Mouse (Mus musculus): ENCODE measurements around the gene Suds3. TPM values are rescaled to one million over a fixed set of nuclear protein-coding genes. Genes with fewer than 3 reads are reported as not detected.

Gene Suds3
- polyA plus RNA-seq, 1 experiment from 2014 or later = 44.1 TPM

DNA sequence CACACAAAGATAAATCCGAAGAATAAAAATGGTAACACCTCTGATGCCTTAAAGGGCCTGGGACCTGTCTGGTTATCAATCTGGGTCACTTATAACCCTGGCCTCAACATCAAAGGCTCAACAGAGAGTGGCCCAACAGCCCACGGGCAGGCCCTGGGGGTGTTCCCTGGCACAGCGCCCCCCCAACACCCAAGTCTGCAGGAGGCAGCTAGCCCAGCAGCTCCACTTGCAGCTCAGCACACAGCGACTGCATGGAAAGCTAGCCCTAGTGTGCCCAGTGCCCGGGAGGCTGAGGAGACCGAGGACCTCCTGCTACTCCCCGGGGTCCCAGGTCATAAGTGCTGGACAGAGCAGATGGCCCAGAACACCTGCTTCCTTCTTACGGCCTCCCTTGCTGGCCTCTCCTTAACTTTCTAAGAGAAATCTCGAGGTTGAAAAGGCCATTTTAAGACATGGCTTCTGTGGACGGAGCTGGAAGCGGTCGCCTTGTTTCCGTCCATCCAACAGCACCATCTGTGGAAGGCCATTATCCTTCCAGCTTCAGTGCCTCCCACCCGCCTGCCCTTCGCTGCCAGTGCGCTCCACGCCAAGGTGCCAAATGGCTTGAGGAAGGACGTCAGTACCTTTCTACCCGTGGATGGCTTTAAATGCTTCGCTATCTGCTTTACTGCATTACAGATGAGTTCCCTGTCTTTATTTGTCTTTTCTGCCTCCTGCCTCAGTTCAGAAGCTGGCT lies 12.6 kb downstream of the Suds3 start:
- DNase-seq (ENCODE audit: low spot score) = no peak

DNA sequence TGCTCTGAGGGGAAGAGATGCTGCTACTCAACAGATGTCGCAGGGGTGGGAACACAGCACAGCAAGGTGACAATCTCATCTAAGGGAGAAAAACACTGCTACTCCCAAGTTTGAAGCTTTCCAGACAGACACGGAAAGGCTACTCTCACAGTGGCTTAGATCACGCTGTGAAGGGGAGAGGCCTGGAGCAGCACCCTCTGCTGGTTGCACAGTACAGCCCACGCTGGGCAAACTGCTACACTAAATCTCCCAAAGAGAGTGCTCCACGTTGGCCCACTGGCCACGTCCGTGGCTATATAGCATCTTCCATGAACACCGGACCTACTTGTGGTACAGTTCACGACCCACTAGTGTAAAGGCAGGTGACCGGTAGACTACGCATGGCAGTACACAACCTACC lies 16.2 kb downstream of the Suds3 start:
- peaks cover 81% of the 10 kb centered on the region for H3K36me3 ChIP-seq (ENCODE audit: control insufficient read depth, insufficient read depth, low read length)

More for the DNA sequence above, 12.6 kb downstream of the Suds3 start:
- Histone ChIP-seq H3K4me3 (ENCODE audit: low read depth, low read length) (no peak overlapping the region), H3K9me3 (ENCODE audit: control insufficient read depth, low read length) (no peaks in the 10 kb centered on the region), H3K36me3 (ENCODE audit: control insufficient read depth, insufficient read depth, low read length) (peaks cover 98% of the 10 kb centered on the region), H3K4me2 (ENCODE audit: low read length) (no peak overlapping the region), H3K9ac (ENCODE audit: low read length) (no peak overlapping the region), H3K27ac (ENCODE audit: low read depth) (no peak overlapping the region), H3K4me1 (replicated peaks; ENCODE audit: control insufficient read depth, insufficient read depth, low read length) (no peaks in the 10 kb centered on the region), H3K27me3 (replicated peaks; ENCODE audit: control insufficient read depth, insufficient read depth, low read length) (no peaks in the 10 kb centered on the region)
- WGBS = 95% methylated on average over 20 of the region's 20 CpGs
- no peak for ATAC-seq (replicated peaks; ENCODE audit: low FRiP score, low TSS enrichment, low read depth)

DNA sequence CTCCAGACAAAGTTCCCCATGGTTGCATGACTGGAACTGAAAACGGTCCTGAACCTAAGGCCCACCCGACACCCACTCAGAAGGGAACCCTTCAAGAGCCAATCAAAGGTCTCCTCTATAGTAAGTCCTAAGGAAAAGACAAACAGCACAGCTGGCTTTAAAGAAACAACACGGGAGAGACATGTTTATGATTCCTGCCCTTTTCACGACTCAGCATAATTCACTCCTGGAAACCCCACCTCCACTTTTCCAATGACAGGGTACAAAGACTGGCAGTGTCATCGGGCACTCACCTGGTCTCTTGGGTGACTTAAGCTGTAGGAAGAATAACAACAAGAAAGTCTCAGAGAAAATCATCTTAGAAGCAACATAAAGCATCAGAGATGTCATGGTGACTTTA lies 16.9 kb downstream of the Suds3 start:
- no peaks in the 10 kb centered on the region for H3K27me3 ChIP-seq (replicated peaks; ENCODE audit: control insufficient read depth, insufficient read depth, low read length)
- no peak overlapping the region for H3K4me2 ChIP-seq (ENCODE audit: low read length)
- WGBS = 78% methylated on average over 5 of the region's 5 CpGs
- no peaks in the 10 kb centered on the region for H3K9me3 ChIP-seq (ENCODE audit: control insufficient read depth, low read length)
- DNase-seq (ENCODE audit: low spot score) = no peak
- H3K9ac ChIP-seq (ENCODE audit: low read length) = no peak overlapping the region
- H3K36me3 ChIP-seq (ENCODE audit: control insufficient read depth, insufficient read depth, low read length) = peaks cover 81% of the 10 kb centered on the region
- no peak for ATAC-seq (replicated peaks; ENCODE audit: low FRiP score, low TSS enrichment, low read depth)
- H3K27ac ChIP-seq (ENCODE audit: low read depth) = no peak overlapping the region
- no peaks in the 10 kb centered on the region for H3K4me1 ChIP-seq (replicated peaks; ENCODE audit: control insufficient read depth, insufficient read depth, low read length)
- no peak overlapping the region for H3K4me3 ChIP-seq (ENCODE audit: low read depth, low read length)

More for the DNA sequence above, 16.2 kb downstream of the Suds3 start:
- Histone ChIP-seq H3K4me1 (replicated peaks; ENCODE audit: control insufficient read depth, insufficient read depth, low read length) (no peaks in the 10 kb centered on the region), H3K4me3 (ENCODE audit: low read depth, low read length) (no peak overlapping the region), H3K4me2 (ENCODE audit: low read length) (no peak overlapping the region), H3K9me3 (ENCODE audit: control insufficient read depth, low read length) (no peaks in the 10 kb centered on the region), H3K27ac (ENCODE audit: low read depth) (no peak overlapping the region), H3K27me3 (replicated peaks; ENCODE audit: control insufficient read depth, insufficient read depth, low read length) (no peaks in the 10 kb centered on the region), H3K9ac (ENCODE audit: low read length) (no peak overlapping the region)
- 86% methylated on average over 11 of the region's 11 CpGs for WGBS
- DNase-seq (ENCODE audit: low spot score) = no peak
- ATAC-seq (replicated peaks; ENCODE audit: low FRiP score, low TSS enrichment, low read depth) = no peak

DNA sequence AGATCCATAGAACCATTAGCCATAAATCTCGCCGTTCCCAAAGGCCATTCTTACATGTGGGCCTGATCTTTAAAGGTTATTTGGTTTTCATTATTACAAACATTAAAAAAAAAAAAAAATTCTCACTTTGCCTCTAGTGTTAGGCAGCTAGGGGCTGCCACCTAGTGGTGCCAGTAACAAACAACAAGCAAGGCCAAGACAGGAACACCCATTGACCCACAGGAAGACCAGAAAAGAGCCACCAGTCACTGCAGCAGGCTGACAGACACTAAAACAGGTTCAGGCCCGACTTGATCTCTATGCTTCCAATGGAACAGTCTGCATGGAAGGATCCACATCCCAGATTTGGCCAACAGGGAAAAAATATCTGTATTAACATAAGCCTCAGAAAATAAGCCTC lies 19.2 kb downstream of the Suds3 start:
- peaks cover 81% of the 10 kb centered on the region for H3K36me3 ChIP-seq (ENCODE audit: control insufficient read depth, insufficient read depth, low read length)
- H3K9ac ChIP-seq (ENCODE audit: low read length) = no peak overlapping the region
- 47% methylated on average over 3 of the region's 3 CpGs for WGBS
- H3K4me1 ChIP-seq (replicated peaks; ENCODE audit: control insufficient read depth, insufficient read depth, low read length) = no peaks in the 10 kb centered on the region
- ATAC-seq (replicated peaks; ENCODE audit: low FRiP score, low TSS enrichment, low read depth) = no peak
- no peak overlapping the region for H3K4me3 ChIP-seq (ENCODE audit: low read depth, low read length)
- no peak overlapping the region for H3K27ac ChIP-seq (ENCODE audit: low read depth)
- H3K4me2 ChIP-seq (ENCODE audit: low read length) = no peak overlapping the region
- no peak for DNase-seq (ENCODE audit: low spot score)
- no peaks in the 10 kb centered on the region for H3K27me3 ChIP-seq (replicated peaks; ENCODE audit: control insufficient read depth, insufficient read depth, low read length)
- H3K9me3 ChIP-seq (ENCODE audit: control insufficient read depth, low read length) = no peaks in the 10 kb centered on the region

DNA sequence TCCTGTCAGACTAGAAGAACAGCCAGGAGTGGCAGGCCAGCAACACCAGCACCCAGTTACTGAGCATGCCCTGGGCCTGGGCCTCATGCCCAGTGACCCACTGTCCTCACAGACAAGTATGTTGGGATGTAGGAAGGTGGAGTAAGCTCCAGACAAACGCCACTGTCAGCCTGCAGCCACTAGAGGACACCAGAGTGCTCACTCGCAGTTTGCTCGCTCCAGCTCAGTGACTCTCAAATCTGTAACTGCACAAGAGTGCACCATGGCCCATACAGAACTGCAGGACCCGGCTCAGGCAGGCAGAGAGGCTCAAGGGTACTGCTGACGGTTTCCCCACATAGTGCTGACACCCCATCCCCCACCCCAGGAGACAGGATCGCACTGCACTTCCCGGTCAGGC lies 21.5 kb downstream of the Suds3 start:
- DNase-seq (ENCODE audit: low spot score) (no peak), ATAC-seq (replicated peaks; ENCODE audit: low FRiP score, low TSS enrichment, low read depth) (no peak)
- Histone ChIP-seq H3K27me3 (replicated peaks; ENCODE audit: control insufficient read depth, insufficient read depth, low read length) (no peaks in the 10 kb centered on the region), H3K9ac (ENCODE audit: low read length) (no peak overlapping the region), H3K4me2 (ENCODE audit: low read length) (no peak overlapping the region), H3K27ac (ENCODE audit: low read depth) (no peak overlapping the region), H3K4me3 (ENCODE audit: low read depth, low read length) (no peak overlapping the region), H3K4me1 (replicated peaks; ENCODE audit: control insufficient read depth, insufficient read depth, low read length) (no peaks in the 10 kb centered on the region), H3K36me3 (ENCODE audit: control insufficient read depth, insufficient read depth, low read length) (peaks cover 69% of the 10 kb centered on the region), H3K9me3 (ENCODE audit: control insufficient read depth, low read length) (no peaks in the 10 kb centered on the region)
- WGBS = 48% methylated on average over 7 of the region's 7 CpGs

DNA sequence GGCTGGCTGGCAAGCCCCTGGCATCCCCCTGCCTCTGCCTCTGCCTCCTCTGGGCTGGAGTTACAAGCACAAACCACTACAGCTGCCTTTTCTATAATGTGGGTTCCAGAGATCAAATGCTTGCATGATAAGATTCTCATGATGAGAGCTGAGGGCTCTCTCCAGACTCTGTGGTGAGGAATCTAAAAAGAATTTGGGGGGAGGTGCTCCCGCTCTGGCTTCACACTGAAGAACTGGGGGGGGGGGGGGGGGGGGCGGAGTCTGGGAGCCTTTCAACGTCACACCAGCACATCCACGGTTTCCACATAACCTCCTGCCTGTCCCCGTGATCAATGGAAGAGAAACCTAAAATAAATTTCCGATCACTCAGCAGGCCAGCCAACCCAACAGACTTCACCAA lies 26.1 kb downstream of the Suds3 start:
- Histone ChIP-seq H3K9me3 (ENCODE audit: control insufficient read depth, low read length) (no peaks in the 10 kb centered on the region), H3K36me3 (ENCODE audit: control insufficient read depth, insufficient read depth, low read length) (peaks cover 40% of the 10 kb centered on the region), H3K27ac (ENCODE audit: low read depth) (no peak overlapping the region), H3K9ac (ENCODE audit: low read length) (no peak overlapping the region), H3K4me2 (ENCODE audit: low read length) (no peak overlapping the region), H3K27me3 (replicated peaks; ENCODE audit: control insufficient read depth, insufficient read depth, low read length) (no peaks in the 10 kb centered on the region), H3K4me1 (replicated peaks; ENCODE audit: control insufficient read depth, insufficient read depth, low read length) (no peaks in the 10 kb centered on the region), H3K4me3 (ENCODE audit: low read depth, low read length) (no peak overlapping the region)
- DNase-seq (ENCODE audit: low spot score) (no peak), ATAC-seq (replicated peaks; ENCODE audit: low FRiP score, low TSS enrichment, low read depth) (no peak)
- 23% methylated on average over 6 of the region's 6 CpGs for whole genome bisulfite sequencing

DNA sequence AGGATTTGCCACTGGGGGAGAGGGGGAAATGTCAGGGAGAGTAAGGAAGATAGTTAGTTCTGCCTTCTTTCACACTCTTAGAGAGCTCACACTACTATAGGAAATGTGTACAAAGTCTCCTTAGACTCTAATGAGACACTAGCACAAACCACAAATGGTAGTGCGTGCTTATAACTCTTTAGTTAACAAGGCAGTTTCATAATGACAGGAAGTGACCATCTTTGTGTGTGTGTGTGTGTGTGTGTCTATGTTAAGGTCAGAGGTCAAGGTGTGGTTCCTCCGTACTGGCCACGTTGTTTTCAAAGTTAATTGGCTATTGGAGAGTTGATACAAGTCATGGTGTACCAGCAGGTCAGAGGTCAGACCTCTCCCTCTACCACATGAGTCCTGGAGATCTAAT lies 26.8 kb downstream of the Suds3 start:
- Histone ChIP-seq H3K9me3 (ENCODE audit: control insufficient read depth, low read length) (no peaks in the 10 kb centered on the region), H3K4me3 (ENCODE audit: low read depth, low read length) (no peak overlapping the region), H3K4me1 (replicated peaks; ENCODE audit: control insufficient read depth, insufficient read depth, low read length) (no peaks in the 10 kb centered on the region), H3K27me3 (replicated peaks; ENCODE audit: control insufficient read depth, insufficient read depth, low read length) (no peaks in the 10 kb centered on the region), H3K9ac (ENCODE audit: low read length) (no peak overlapping the region), H3K4me2 (ENCODE audit: low read length) (no peak overlapping the region), H3K36me3 (ENCODE audit: control insufficient read depth, insufficient read depth, low read length) (peaks cover 35% of the 10 kb centered on the region), H3K27ac (ENCODE audit: low read depth) (no peak overlapping the region)
- ATAC-seq (replicated peaks; ENCODE audit: low FRiP score, low TSS enrichment, low read depth) (no peak), DNase-seq (ENCODE audit: low spot score) (no peak)
- 40% methylated on average over 3 of the region's 3 CpGs for WGBS

DNA sequence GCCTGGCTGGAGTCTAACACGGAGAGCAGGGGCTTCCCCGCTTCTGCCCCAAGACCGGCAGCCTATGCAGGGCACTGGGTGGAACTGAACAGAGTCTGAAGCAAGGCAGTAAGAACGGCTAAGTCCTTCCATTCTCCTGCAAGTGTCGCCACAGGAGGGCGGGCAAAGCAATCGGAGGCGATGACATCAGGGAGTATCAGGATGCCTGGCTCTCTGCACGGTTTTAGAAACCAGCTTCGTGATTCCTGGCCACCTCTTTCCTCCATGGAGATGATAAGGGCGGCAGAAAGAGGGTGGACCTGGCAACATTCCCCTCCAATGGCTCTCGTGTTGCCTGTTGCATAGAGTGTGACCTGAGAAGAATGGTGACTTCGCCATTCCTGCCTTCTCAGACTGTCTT lies 28.2 kb downstream of the Suds3 start:
- ATAC-seq (replicated peaks; ENCODE audit: low FRiP score, low TSS enrichment, low read depth) (no peak), DNase-seq (ENCODE audit: low spot score) (peak; percentile 63)
- Histone ChIP-seq H3K4me1 (replicated peaks; ENCODE audit: control insufficient read depth, insufficient read depth, low read length) (no peaks in the 10 kb centered on the region), H3K27ac (ENCODE audit: low read depth) (no peak overlapping the region), H3K36me3 (ENCODE audit: control insufficient read depth, insufficient read depth, low read length) (peaks cover 20% of the 10 kb centered on the region), H3K9me3 (ENCODE audit: control insufficient read depth, low read length) (no peaks in the 10 kb centered on the region), H3K4me2 (ENCODE audit: low read length) (peak overlapping the region; percentile 33), H3K4me3 (ENCODE audit: low read depth, low read length) (no peak overlapping the region), H3K27me3 (replicated peaks; ENCODE audit: control insufficient read depth, insufficient read depth, low read length) (no peaks in the 10 kb centered on the region), H3K9ac (ENCODE audit: low read length) (no peak overlapping the region)
- WGBS = 8% methylated on average over 13 of the region's 13 CpGs

DNA sequence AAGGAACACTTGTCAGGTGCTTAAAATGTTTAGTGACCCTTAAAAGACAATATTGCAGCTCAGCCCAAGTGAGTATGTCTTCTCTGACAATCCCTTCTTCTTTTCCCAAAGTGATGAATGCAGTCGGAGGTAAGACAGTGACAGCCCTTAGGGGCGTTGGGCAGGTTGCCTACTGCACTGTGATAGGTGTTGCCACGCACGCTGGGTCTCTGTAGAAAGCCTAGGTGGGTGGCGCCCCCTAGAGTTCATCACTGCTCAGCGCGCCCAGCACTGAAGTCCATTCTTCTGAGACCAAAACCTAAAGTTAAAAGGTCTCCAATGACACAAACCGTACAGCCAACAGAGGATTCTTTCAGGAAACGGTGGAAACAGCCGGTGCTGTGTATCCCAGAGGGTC lies 46.4 kb downstream of the Suds3 start:
- H3K27ac ChIP-seq (ENCODE audit: low read depth) = no peak overlapping the region
- 16% methylated on average over 10 of the region's 10 CpGs for WGBS
- peak overlapping the region; percentile 7; the same call in 1 of the 2 replicates for H3K4me2 ChIP-seq (ENCODE audit: low read length)
- ATAC-seq (replicated peaks; ENCODE audit: low FRiP score, low TSS enrichment, low read depth) (peak; percentile 60; the same call in 1 of the 2 replicates), DNase-seq (ENCODE audit: low spot score) (peak; percentile 74)
- H3K9ac ChIP-seq (ENCODE audit: low read length) = no peak overlapping the region
- H3K4me1 ChIP-seq (replicated peaks; ENCODE audit: control insufficient read depth, insufficient read depth, low read length) = no peaks in the 10 kb centered on the region
- H3K27me3 ChIP-seq (replicated peaks; ENCODE audit: control insufficient read depth, insufficient read depth, low read length) = no peaks in the 10 kb centered on the region
- H3K4me3 ChIP-seq (ENCODE audit: low read depth, low read length) = no peak overlapping the region
- no peaks in the 10 kb centered on the region for H3K36me3 ChIP-seq (ENCODE audit: control insufficient read depth, insufficient read depth, low read length)
- no peaks in the 10 kb centered on the region for H3K9me3 ChIP-seq (ENCODE audit: control insufficient read depth, low read length)

Data from intestine, embryonic 14.5 days (tissue).